Mouse (Mus musculus): ENCODE results near the gene Bnc2. TPM values are rescaled to one million over a fixed set of nuclear protein-coding genes. Genes with fewer than 3 reads are reported as not detected.

Gene Bnc2
- 0.26 and 0.73 TPM in 2 replicates for polyA plus RNA-seq (2012; rRNA removed)

DNA sequence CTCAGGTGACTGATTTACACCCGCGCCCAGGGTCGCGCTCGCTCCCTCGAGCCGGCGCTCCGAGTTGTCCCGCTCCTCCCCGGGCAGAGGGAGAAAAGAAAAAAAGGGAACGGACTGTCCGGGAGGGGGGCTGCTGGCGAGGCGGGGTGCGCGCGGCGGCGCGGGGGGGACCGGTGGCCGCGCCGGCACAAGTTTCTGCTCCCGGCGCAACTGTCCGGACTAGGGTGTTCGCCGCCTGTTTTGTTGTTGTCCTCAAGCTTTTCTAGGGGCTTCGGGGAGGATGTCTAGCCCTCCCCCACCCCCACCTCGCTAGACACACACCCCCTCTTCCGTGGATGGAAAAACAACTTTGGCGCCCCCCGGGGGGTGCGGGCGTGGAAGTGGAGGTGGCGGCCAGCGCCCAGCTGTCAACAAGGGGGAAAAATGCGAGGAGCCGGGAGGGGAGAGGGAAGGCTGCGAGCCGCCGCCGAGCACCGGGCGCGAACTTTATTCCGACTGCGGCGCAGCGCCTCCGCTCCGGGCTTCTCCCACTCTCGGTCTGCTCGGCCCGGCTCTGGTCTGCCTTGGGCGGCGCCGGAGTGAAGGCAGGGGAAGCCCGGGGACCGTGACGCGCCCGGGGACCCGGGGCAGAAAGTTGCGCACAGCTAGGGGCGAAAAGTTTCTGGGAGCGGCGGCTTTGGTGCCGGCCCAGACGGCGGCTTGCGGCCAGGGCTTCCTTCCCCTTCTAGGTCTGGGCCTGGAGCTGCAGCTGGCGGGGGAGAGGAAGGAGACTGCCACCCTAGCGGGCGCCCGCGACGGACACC, at the start of gene Bnc2:
TSS of gene Bnc2 (minus strand) at position 105 of the 803 bp plus-strand sequence.
- no peaks in the 10 kb centered on the region for H3K4me1 ChIP-seq (ENCODE audit: control insufficient read depth, insufficient read depth, low read length)
- peak within 1 kb of the TSS; percentile 11; the same call in 1 of the 2 replicates for H3K4me3 ChIP-seq (ENCODE audit: insufficient read depth, low read length)
- H3K27ac ChIP-seq (ENCODE audit: insufficient read depth, low read length) = no peak within 1 kb of the TSS
- no peak for TF ChIP-seq CTCF (IDR thresholded peaks at IDR 0.05; ENCODE audit: extremely low read depth, insufficient read depth, low read length)
- TF ChIP-seq POLR2A (IDR thresholded peaks at IDR 0.05; ENCODE audit: extremely low read depth, insufficient read depth, low read length) = no peak

DNA sequence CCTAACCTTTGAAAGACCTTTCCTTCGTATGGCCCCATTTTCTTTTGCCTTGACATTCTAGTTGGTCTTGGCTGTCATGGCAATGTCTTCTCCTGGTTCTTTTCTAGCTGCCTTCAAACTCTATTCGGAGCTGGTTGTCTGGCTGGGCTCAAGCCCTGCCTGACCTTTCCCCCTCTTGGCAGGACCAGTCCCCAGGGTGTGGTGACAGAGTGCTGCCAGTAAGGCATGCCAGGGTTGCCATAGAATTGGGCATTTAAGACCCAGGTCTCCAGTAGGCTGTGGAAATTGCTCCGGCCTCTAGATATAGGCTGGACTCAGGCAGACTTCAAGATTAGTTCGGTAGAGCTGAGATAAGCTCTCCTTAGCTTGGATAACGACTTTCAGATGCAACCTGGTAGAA, 32.9 kb upstream of the Bnc2 start:
- H3K4me1 ChIP-seq (ENCODE audit: control insufficient read depth, insufficient read depth, low read length) = no peaks in the 10 kb centered on the region
- H3K27ac ChIP-seq (ENCODE audit: insufficient read depth, low read length) = no peak overlapping the region
- no peak overlapping the region for H3K4me3 ChIP-seq (ENCODE audit: insufficient read depth, low read length)
- TF ChIP-seq POLR2A (IDR thresholded peaks at IDR 0.05; ENCODE audit: extremely low read depth, insufficient read depth, low read length) (no peak), CTCF (IDR thresholded peaks at IDR 0.05; ENCODE audit: extremely low read depth, insufficient read depth, low read length) (no peak)

DNA sequence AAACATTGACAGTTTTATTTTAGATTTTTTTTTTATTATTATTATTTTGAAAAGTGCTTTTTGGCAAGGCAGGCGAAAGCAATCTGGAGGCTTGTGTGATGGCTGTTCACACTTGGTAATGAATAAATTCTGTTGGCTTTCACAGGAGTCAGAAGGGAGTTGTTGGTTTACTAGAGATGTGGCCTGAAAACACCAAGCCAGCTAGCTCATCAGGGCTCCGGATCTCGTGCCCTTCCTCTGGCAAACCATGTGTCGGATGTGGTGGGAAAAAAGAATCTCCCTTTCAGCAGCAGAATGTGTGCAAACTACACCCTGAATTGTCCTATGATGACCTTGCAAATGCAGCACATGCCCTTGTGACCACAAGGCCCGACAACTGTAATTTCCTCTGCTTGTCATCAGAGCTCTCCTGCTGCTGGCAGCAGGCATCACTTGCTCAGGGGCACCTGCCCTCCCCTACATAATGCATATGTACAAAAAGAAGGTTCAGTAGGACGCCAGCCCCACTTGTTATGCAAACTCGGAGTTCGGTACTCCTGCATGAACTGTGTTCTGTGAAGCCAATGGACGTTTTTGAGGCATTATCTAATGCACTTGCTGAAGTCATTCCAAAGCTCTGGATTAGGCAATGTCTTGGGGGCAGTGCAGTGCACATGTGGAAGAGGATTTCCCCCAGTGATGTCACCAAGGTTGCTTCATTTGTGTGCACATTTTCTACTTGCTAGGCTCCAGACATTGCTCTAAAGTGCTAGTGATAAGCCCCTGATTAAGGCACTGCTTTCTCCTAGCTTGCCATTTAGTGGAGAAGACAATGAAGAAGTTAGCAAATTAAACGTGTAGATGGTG, 10.7 kb upstream of the Bnc2 start:
- Histone ChIP-seq H3K27ac (ENCODE audit: insufficient read depth, low read length) (no peak overlapping the region), H3K4me3 (ENCODE audit: insufficient read depth, low read length) (no peak overlapping the region), H3K4me1 (ENCODE audit: control insufficient read depth, insufficient read depth, low read length) (no peaks in the 10 kb centered on the region)
- no peak for TF ChIP-seq CTCF (IDR thresholded peaks at IDR 0.05; ENCODE audit: extremely low read depth, insufficient read depth, low read length)
- TF ChIP-seq POLR2A (IDR thresholded peaks at IDR 0.05; ENCODE audit: extremely low read depth, insufficient read depth, low read length) = no peak

DNA sequence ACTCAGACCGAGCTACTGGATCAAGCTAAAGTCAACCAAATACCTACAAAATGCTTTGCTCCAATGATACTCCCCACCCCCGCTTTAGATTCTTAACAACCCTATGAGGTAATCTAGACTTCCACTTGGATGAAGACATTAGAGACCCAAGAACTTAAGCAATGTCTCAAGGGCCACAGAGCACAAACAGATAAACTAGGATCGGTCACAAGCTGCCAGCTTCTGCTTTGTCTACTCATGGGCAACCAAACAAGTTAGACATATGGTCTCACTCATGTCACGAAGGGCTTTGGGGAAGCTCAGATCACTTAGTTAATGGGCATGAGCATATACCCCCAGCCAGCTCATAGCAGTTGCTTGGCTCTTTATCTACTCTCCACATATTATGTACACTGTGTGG, 9.9 kb upstream of the Bnc2 start:
- Histone ChIP-seq H3K4me1 (ENCODE audit: control insufficient read depth, insufficient read depth, low read length) (no peaks in the 10 kb centered on the region), H3K4me3 (ENCODE audit: insufficient read depth, low read length) (no peak overlapping the region), H3K27ac (ENCODE audit: insufficient read depth, low read length) (no peak overlapping the region)
- TF ChIP-seq CTCF (IDR thresholded peaks at IDR 0.05; ENCODE audit: extremely low read depth, insufficient read depth, low read length) = no peak
- TF ChIP-seq POLR2A (IDR thresholded peaks at IDR 0.05; ENCODE audit: extremely low read depth, insufficient read depth, low read length) = no peak

DNA sequence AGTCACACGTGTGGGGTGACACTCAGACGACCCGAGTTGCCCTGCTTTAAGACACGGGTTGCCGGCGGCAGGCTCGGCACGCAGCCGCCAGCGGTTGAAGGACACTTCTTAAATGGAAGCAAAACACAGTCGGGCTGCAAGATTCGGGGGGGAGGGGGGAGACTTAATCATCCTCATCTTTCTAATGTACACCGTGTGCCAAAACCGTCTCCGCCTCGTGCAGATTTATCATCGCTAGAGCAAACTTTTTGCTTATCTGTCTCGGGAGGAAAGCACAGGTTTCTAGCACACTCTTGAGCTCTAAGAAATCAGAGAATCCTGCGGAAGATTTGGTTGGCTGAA, 870 bp upstream of the Bnc2 start:
- H3K27ac ChIP-seq (ENCODE audit: insufficient read depth, low read length) = no peak overlapping the region
- TF ChIP-seq CTCF (IDR thresholded peaks at IDR 0.05; ENCODE audit: extremely low read depth, insufficient read depth, low read length) (no peak), POLR2A (IDR thresholded peaks at IDR 0.05; ENCODE audit: extremely low read depth, insufficient read depth, low read length) (no peak)
- H3K4me1 ChIP-seq (ENCODE audit: control insufficient read depth, insufficient read depth, low read length) = no peaks in the 10 kb centered on the region
- no peak overlapping the region for H3K4me3 ChIP-seq (ENCODE audit: insufficient read depth, low read length)

DNA sequence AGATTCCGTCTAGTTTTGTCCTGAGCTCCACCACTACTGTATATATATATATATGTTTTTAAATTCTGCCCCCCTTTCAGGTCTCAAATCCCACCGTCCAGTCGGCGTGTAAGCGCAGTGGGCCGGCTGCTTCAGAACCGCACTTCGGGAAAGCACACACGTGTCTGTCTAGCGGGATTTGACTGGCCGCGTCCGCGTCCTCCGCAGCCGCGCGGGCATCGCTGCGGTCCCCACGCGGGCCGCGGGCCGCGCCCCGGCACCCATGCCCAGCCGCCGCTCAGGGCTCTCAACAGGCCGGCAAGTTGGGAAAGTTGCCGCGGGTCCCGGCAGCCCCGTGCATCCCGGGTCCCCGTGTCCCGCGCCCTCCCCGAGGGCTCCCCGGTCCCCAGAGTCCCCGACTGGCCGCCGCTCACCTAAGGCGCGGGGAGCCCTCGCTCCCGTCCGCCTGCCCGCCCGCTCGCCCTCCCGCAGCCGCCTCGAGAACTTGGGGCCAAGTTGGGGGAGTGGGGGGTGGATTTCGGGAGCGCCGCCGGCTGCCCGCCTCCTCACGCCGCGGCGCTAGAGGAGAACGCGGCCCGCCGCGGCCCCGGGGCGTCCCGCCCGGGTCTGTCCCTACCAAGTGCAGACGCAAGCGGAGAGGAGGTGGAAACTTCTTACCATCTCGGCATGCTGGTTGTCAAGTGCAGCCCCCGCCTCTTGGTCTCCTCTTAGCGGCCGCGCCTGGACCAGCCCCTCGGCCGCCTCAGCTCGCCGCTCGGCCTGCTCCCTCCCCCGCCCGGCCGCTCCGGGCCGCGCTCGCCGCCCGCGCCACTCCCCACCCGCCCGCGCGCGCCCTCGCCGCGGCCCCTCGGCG, 531 bp downstream of the Bnc2 start:
- TF ChIP-seq POLR2A (IDR thresholded peaks at IDR 0.05; ENCODE audit: extremely low read depth, insufficient read depth, low read length) (no peak), CTCF (IDR thresholded peaks at IDR 0.05; ENCODE audit: extremely low read depth, insufficient read depth, low read length) (no peak)
- Histone ChIP-seq H3K4me1 (ENCODE audit: control insufficient read depth, insufficient read depth, low read length) (no peaks in the 10 kb centered on the region), H3K4me3 (ENCODE audit: insufficient read depth, low read length) (0 out of 2 replicates have a peak overlapping the region, but pooled peaks have one; percentile 11), H3K27ac (ENCODE audit: insufficient read depth, low read length) (no peak overlapping the region)

DNA sequence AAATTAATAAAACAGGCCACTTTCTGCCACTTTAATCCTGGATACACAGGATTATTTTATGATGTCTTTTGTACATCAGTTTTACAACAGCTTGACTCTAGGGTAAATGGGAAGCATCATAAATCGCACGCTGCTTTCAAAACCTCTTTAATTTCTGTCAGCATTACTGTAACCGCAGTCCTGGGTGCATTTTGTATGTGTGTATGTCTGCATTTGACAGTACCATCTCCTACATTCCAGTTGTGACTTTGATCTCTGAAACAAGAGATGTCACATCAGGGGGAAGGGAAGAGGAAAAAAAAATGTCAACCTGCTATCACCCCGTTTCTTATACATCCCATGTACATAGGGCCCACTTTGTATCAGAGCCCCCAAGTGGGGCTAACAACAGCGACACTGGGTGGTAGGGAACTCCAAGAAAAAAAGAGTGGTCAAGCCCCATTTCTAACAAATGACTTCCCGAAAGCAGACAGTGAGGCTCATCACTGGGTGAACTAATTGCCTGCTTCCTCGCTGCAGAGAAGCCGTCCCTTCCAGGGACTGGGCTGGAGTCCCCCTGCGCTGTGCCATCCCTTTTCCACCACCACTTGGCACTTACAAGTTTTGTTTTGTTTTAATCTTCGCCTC, 1.3 kb downstream of the Bnc2 start:
- no peak for TF ChIP-seq CTCF (IDR thresholded peaks at IDR 0.05; ENCODE audit: extremely low read depth, insufficient read depth, low read length)
- TF ChIP-seq POLR2A (IDR thresholded peaks at IDR 0.05; ENCODE audit: extremely low read depth, insufficient read depth, low read length) = no peak
- Histone ChIP-seq H3K27ac (ENCODE audit: insufficient read depth, low read length) (no peak overlapping the region), H3K4me1 (ENCODE audit: control insufficient read depth, insufficient read depth, low read length) (no peaks in the 10 kb centered on the region), H3K4me3 (ENCODE audit: insufficient read depth, low read length) (no peak overlapping the region)

DNA sequence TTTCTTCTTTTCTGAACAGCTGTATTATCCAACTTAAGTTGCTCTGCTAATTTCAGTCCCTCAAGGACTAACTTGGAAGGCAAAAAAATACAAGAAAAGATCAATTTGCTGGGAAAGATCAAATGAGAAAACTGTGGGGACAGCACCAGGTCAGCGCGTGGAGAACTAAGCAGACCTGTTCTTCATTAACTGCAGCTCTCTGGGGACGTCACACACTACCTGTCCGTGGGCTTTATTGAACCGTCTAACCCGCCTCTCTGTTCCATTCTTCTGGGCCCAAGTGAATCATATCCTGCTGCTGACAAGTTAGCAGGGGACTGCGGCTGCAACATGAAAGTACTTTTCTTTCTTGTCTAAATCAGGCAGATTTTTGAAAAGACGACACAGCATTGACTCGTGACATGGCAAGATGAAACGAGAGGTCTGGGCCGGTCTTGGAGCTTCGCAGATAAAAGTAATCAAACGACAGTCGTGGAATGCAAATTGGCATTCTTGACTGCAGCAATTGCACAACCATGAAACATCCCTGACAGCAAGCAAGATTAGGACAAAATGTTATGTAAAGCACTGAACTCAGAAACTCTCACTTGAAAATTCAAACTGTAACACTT, 2.8 kb downstream of the Bnc2 start:
- H3K27ac ChIP-seq (ENCODE audit: insufficient read depth, low read length) = no peak overlapping the region
- TF ChIP-seq CTCF (IDR thresholded peaks at IDR 0.05; ENCODE audit: extremely low read depth, insufficient read depth, low read length) (no peak), POLR2A (IDR thresholded peaks at IDR 0.05; ENCODE audit: extremely low read depth, insufficient read depth, low read length) (no peak)
- H3K4me1 ChIP-seq (ENCODE audit: control insufficient read depth, insufficient read depth, low read length) = no peaks in the 10 kb centered on the region
- no peak overlapping the region for H3K4me3 ChIP-seq (ENCODE audit: insufficient read depth, low read length)
